Mouse (Mus musculus) limb, embryonic 15.5 days (tissue): ENCODE measurements around the gene Mamdc2. TPM values are rescaled to one million over a fixed set of nuclear protein-coding genes. Genes with fewer than 3 reads are reported as not detected.

Experiments used
- ATAC-seq: fragments of 200-750 bp; cut with Nextera tagmentation; 2 replicates; pipeline ENCODE4 v1.8.0; 2017; ENCODE audit warnings: low read depth, moderate TSS enrichment; ENCODE audit not compliant: insufficient number of reproducible peaks, low FRiP score, low TSS enrichment
- H3K27ac ChIP-seq: fragments of 300-500 bp; sonication (generic); 2 replicates; pipeline ENCODE4 v1.5.1; 2015; ENCODE audit warnings: moderate library complexity, mild to moderate bottlenecking, inconsistent platforms
- H3K27me3 ChIP-seq: fragments of 300-500 bp; sonication (generic); 2 replicates; pipeline ENCODE4 v1.6.1; 2015; ENCODE audit warnings: inconsistent platforms
- H3K36me3 ChIP-seq: fragments of 300-500 bp; sonication (generic); 2 replicates; pipeline ENCODE4 v1.6.1; 2015; ENCODE audit warnings: inconsistent platforms
- H3K4me1 ChIP-seq: fragments of 300-500 bp; sonication (generic); 2 replicates; pipeline ENCODE4 v1.6.1; 2015; ENCODE audit warnings: inconsistent platforms
- H3K4me2 ChIP-seq: fragments of 300-500 bp; sonication (generic); 2 replicates; pipeline ENCODE4 v1.6.1; 2015; ENCODE audit warnings: mild to moderate bottlenecking, inconsistent platforms
- H3K4me3 ChIP-seq: fragments of 300-500 bp; sonication (generic); 2 replicates; pipeline ENCODE4 v1.5.1; 2015; ENCODE audit warnings: mild to moderate bottlenecking, inconsistent platforms
- H3K9ac ChIP-seq: fragments of 300-500 bp; sonication (generic); 2 replicates; pipeline ENCODE4 v1.6.1; 2015; ENCODE audit warnings: inconsistent platforms
- H3K9me3 ChIP-seq: fragments of 300-500 bp; sonication (generic); 2 replicates; pipeline ENCODE4 v1.6.1; 2016; ENCODE audit warnings: inconsistent platforms
- WGBS: fragments of 180-500 bp; shearing (Covaris S2); methylation state at CpG from one replicate; pipeline ENCODE4 v1.1.7; 2015; 5-methylcytosine and 5-hydroxymethylcytosine counted together
- polyA plus RNA-seq: library from polyadenylated mRNA; unstranded; fragments of >200 nt; fragmentation: Nextera tagmentation; extraction: Ambion mirVana; gene quantifications from 2 replicates; pipeline ENCODE4 v1.2.1, GENCODE M21; 2015

Gene Mamdc2
- polyA plus RNA-seq, 1 experiment from 2014 or later: 3.4 TPM

- H3K4me1 ChIP-seq: no peaks in the 10 kb centered on the region
- no peaks in the 10 kb centered on the region for H3K36me3 ChIP-seq
- 45% methylated on average over 11 of the region's 11 CpGs for WGBS
- no peak overlapping the region for H3K9ac ChIP-seq
- no peaks in the 10 kb centered on the region for H3K27me3 ChIP-seq
- no peak overlapping the region for H3K27ac ChIP-seq
- H3K9me3 ChIP-seq: no peaks in the 10 kb centered on the region
- no peak overlapping the region for H3K4me3 ChIP-seq
- no peak overlapping the region for H3K4me2 ChIP-seq
- no peak for ATAC-seq
Observed at GRCm38 (mm10) chr19:23376536-23377201, 71.6 kb downstream of the Mamdc2 start.

- Histone ChIP-seq H3K9ac (no peak overlapping the region), H3K4me3 (no peak overlapping the region), H3K36me3 (no peaks in the 10 kb centered on the region), H3K4me1 (no peaks in the 10 kb centered on the region), H3K27ac (no peak overlapping the region), H3K9me3 (no peaks in the 10 kb centered on the region), H3K27me3 (no peaks in the 10 kb centered on the region), H3K4me2 (no peak overlapping the region)
- 86% methylated on average over 7 of the region's 7 CpGs for WGBS
- no peak for ATAC-seq
Observed at GRCm38 (mm10) chr19:23374941-23375656, 73.1 kb downstream of the Mamdc2 start.

GRCm38 (mm10) chr19:23373728-23374127 is 74.5 kb downstream of the Mamdc2 start:
- H3K36me3 ChIP-seq: no peaks in the 10 kb centered on the region
- no peaks in the 10 kb centered on the region for H3K4me1 ChIP-seq
- H3K9me3 ChIP-seq: no peaks in the 10 kb centered on the region
- H3K9ac ChIP-seq: no peak overlapping the region
- ATAC-seq: no peak
- H3K4me2 ChIP-seq: no peak overlapping the region
- no peak overlapping the region for H3K4me3 ChIP-seq
- H3K27ac ChIP-seq: no peak overlapping the region
- H3K27me3 ChIP-seq: no peaks in the 10 kb centered on the region
- 75% methylated on average over 9 of the region's 9 CpGs for WGBS

- 47% methylated on average over 8 of the region's 8 CpGs for WGBS
- H3K36me3 ChIP-seq: no peaks in the 10 kb centered on the region
- H3K9ac ChIP-seq: no peak overlapping the region
- no peaks in the 10 kb centered on the region for H3K4me1 ChIP-seq
- no peak overlapping the region for H3K4me3 ChIP-seq
- no peaks in the 10 kb centered on the region for H3K9me3 ChIP-seq
- H3K27me3 ChIP-seq: no peaks in the 10 kb centered on the region
- H3K4me2 ChIP-seq: no peak overlapping the region
- no peak overlapping the region for H3K27ac ChIP-seq
- ATAC-seq: no peak
Observed at GRCm38 (mm10) chr19:23373287-23373686, 75.0 kb downstream of the Mamdc2 start.

GRCm38 (mm10) chr19:23369275-23369674 is 79.0 kb downstream of the Mamdc2 start:
- Histone ChIP-seq H3K9me3 (no peaks in the 10 kb centered on the region), H3K27me3 (no peaks in the 10 kb centered on the region), H3K36me3 (no peaks in the 10 kb centered on the region), H3K4me2 (no peak overlapping the region), H3K4me1 (no peaks in the 10 kb centered on the region), H3K4me3 (no peak overlapping the region), H3K27ac (no peak overlapping the region), H3K9ac (no peak overlapping the region)
- WGBS: 89% methylated on average over 4 of the region's 4 CpGs
- ATAC-seq: no peak

- WGBS: 81% methylated on average over 3 of the region's 3 CpGs
- no peaks in the 10 kb centered on the region for H3K27me3 ChIP-seq
- no peaks in the 10 kb centered on the region for H3K9me3 ChIP-seq
- no peak overlapping the region for H3K4me3 ChIP-seq
- H3K27ac ChIP-seq: no peak overlapping the region
- no peaks in the 10 kb centered on the region for H3K36me3 ChIP-seq
- no peak overlapping the region for H3K9ac ChIP-seq
- no peak overlapping the region for H3K4me2 ChIP-seq
- H3K4me1 ChIP-seq: no peaks in the 10 kb centered on the region
- no peak for ATAC-seq
Observed at GRCm38 (mm10) chr19:23362006-23362405, 86.2 kb downstream of the Mamdc2 start.

GRCm38 (mm10) chr19:23361124-23361523 is 87.1 kb downstream of the Mamdc2 start:
- Histone ChIP-seq H3K27ac (no peak overlapping the region), H3K9me3 (no peaks in the 10 kb centered on the region), H3K36me3 (no peaks in the 10 kb centered on the region), H3K4me2 (no peak overlapping the region), H3K4me3 (no peak overlapping the region), H3K27me3 (no peaks in the 10 kb centered on the region), H3K4me1 (no peaks in the 10 kb centered on the region), H3K9ac (no peak overlapping the region)
- ATAC-seq: no peak
- WGBS: 68% methylated on average over 4 of the region's 4 CpGs

- H3K4me2 ChIP-seq: no peak overlapping the region
- no peak overlapping the region for H3K27ac ChIP-seq
- no peaks in the 10 kb centered on the region for H3K36me3 ChIP-seq
- no peaks in the 10 kb centered on the region for H3K4me1 ChIP-seq
- ATAC-seq: no peak
- WGBS: 85% methylated on average over 4 of the region's 4 CpGs
- no peaks in the 10 kb centered on the region for H3K27me3 ChIP-seq
- H3K4me3 ChIP-seq: no peak overlapping the region
- no peaks in the 10 kb centered on the region for H3K9me3 ChIP-seq
- no peak overlapping the region for H3K9ac ChIP-seq
Observed at GRCm38 (mm10) chr19:23360536-23360935, 87.7 kb downstream of the Mamdc2 start.

- H3K4me1 ChIP-seq: no peaks in the 10 kb centered on the region
- no peaks in the 10 kb centered on the region for H3K27me3 ChIP-seq
- no peak overlapping the region for H3K9ac ChIP-seq
- H3K4me2 ChIP-seq: no peak overlapping the region
- WGBS: 86% methylated on average over 5 of the region's 5 CpGs
- H3K9me3 ChIP-seq: no peaks in the 10 kb centered on the region
- H3K4me3 ChIP-seq: no peak overlapping the region
- no peak for ATAC-seq
- H3K36me3 ChIP-seq: no peaks in the 10 kb centered on the region
- H3K27ac ChIP-seq: no peak overlapping the region
Observed at GRCm38 (mm10) chr19:23357253-23357652, 91.0 kb downstream of the Mamdc2 start.

- H3K4me3 ChIP-seq: no peak overlapping the region
- no peaks in the 10 kb centered on the region for H3K4me1 ChIP-seq
- 86% methylated on average over 6 of the region's 6 CpGs for WGBS
- no peak overlapping the region for H3K27ac ChIP-seq
- ATAC-seq: no peak
- H3K9ac ChIP-seq: no peak overlapping the region
- H3K27me3 ChIP-seq: no peaks in the 10 kb centered on the region
- no peaks in the 10 kb centered on the region for H3K36me3 ChIP-seq
- H3K9me3 ChIP-seq: no peaks in the 10 kb centered on the region
- no peak overlapping the region for H3K4me2 ChIP-seq
Observed at GRCm38 (mm10) chr19:23354738-23355137, 93.5 kb downstream of the Mamdc2 start.

- Histone ChIP-seq H3K9ac (no peak overlapping the region), H3K9me3 (no peaks in the 10 kb centered on the region), H3K36me3 (no peaks in the 10 kb centered on the region), H3K27ac (no peak overlapping the region), H3K4me3 (no peak overlapping the region), H3K4me2 (no peak overlapping the region), H3K4me1 (no peaks in the 10 kb centered on the region), H3K27me3 (no peaks in the 10 kb centered on the region)
- WGBS: 66% methylated on average over 9 of the region's 9 CpGs
- ATAC-seq: no peak
Observed at GRCm38 (mm10) chr19:23353881-23354401, 94.3 kb downstream of the Mamdc2 start.

- Histone ChIP-seq H3K4me3 (no peak overlapping the region), H3K4me2 (no peak overlapping the region), H3K27ac (no peak overlapping the region), H3K27me3 (no peaks in the 10 kb centered on the region), H3K36me3 (no peaks in the 10 kb centered on the region), H3K9me3 (no peaks in the 10 kb centered on the region), H3K9ac (no peak overlapping the region), H3K4me1 (no peaks in the 10 kb centered on the region)
- no peak for ATAC-seq
- 85% methylated on average over 8 of the region's 8 CpGs for WGBS
Observed at GRCm38 (mm10) chr19:23353161-23353560, 95.1 kb downstream of the Mamdc2 start.
